Mouse (Mus musculus): Measurements from ENCODE around the gene Myrf. TPM values are rescaled to one million over a fixed set of nuclear protein-coding genes. Genes with fewer than 3 reads are reported as not detected.

Myrf gene
- total RNA-seq, 2 experiments from 2014 or later: 0.26 to 0.39 TPM

Small RNAs within 50 kb of the gene (microRNA-seq; reads per million reads assigned to microRNA genes)
- not detected for gene Mir6993

Other genes with a start within 250 kb of the Myrf start
- gene Best1, start 239.1 kb downstream of the Myrf start, total RNA-seq (2021): 1 to 10 TPM; 1.2 to 1.5 TPM
- 10 to 100 TPM; 24.2 to 26.1 TPM for gene Rab3il1, start 239.1 kb downstream of the Myrf start, total RNA-seq (2021)
- 10 to 100 TPM; 16.8 to 28.4 TPM for gene Fads3, start 199.2 kb downstream of the Myrf start, total RNA-seq (2021)
- gene Fads2, start 139.0 kb downstream of the Myrf start, total RNA-seq (2021): 10 to 100 TPM; 26.2 to 27.3 TPM
- gene Fads1, start 57.9 kb downstream of the Myrf start, total RNA-seq (2021): 10 to 100 TPM; 49.8 to 51.3 TPM
- 100 to 1,000 TPM; 122 to 143 TPM for gene Tmem258, start 36.7 kb downstream of the Myrf start, total RNA-seq (2021)
- 10 to 100 TPM; 15.3 to 16.0 TPM for gene Fen1, start 36.6 kb downstream of the Myrf start, total RNA-seq (2021)
- gene Dagla, start 64.1 kb upstream of the Myrf start, total RNA-seq (2021): 10 to 100 TPM in 1 of 2 experiments, 1 to 10 TPM in 1; 9.3 to 10.4 TPM
- 1 to 10 TPM; 6.2 to 6.9 TPM for gene Syt7, start 148.3 kb upstream of the Myrf start, total RNA-seq (2021)
- gene Lrrc10b, start 216.7 kb upstream of the Myrf start, total RNA-seq (2021): 1 to 10 TPM in 1 of 2 experiments, under 1 TPM in 1; 0.49 to 1.2 TPM
- gene Ppp1r32, start 242.2 kb upstream of the Myrf start, total RNA-seq (2021): 1 to 10 TPM in 1 of 2 experiments, under 1 TPM in 1; 0.44 to 2.0 TPM